Mouse (Mus musculus): Measurements from ENCODE around the gene Caln1.
A peak's percentile ranks its signal among the peaks of the same experiment; 100 is the strongest.

The Caln1 gene

GRCm38 (mm10) chr5:130395142-130395541 lies 25.9 kb downstream of the Caln1 start:
- no peak for DNase-seq

DNA sequence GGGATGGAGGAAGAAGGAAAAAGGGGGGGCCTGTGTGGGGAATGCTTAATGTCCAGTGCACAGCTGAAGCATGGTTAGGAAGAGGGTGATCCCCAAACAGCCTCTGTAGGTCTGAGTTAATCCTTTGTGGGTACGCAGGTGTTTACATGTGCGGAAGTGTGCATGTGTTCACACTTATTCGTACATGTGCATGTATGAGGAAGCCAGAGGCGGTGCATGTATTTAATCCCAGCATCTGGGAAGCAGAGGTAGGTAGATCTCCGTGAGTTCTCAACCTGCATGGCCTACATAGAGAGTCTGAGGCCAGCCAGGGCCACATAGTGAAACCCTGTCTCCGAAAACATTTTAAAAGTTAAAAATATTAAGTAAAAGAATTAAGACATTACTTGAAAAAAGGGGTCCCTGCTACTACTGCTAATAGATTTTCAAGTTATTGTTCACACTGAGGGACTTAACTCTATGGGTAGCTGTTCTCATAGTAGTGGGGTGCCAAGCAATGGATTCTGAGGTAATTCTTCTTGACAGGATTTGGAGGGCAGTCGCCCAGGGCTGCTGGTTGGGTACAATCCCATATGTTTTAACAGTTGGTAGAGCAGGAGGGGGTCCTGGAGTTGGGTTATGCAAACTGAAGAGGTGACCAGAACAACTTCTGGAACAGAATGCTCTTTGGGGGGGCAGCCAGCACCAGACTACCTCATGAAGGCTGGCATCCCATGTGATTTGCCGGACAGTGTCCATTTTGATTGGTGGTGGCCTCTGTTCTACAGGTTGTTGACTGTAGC lies 31.1 kb downstream of the Caln1 start:
- DNase-seq, result no peak

- DNase-seq, result peak; percentile 46
These were observed 35.9 kb downstream of the Caln1 start for GRCm38 (mm10) chr5:130405201-130405600.

DNA sequence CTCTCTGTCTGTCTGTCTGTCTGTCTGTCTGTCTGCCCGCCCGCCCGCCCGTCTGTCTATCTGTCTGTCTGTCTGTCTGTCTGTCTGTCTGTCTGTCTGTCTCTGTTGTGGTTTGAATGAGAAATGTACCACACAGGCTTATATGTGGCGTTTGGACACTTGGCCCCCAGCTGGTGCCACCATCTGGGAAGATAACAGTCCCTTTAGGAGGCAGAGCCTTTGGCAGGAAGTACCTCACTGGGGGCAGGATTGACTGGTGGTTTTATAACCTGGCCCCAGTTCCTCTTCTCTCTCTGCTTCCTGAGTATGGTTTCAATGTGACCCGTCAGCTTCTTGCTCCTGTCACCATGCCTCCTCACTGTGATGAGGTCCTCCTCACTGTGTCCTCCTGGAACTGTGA lies 40.5 kb downstream of the Caln1 start:
- no peak for DNase-seq

DNA sequence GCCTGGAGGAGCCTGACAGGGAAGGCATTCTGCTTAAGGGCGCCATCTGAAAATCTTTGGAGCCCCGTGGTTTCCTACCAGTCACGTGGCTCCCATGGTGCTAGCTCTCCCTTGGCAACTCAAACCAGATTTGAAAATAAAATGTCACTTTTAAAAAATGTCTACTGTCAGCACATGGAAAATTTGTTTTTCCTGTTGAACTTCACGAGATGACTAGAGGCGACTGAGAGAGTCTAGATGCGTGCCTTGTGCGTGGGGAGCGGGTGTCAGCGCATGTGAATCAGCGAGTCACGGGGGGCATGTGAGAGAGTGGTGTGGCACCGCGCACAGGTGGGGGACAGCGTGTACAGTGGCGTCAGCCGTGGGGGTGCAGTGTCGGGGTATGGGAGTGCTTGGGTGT lies 42.3 kb downstream of the Caln1 start:
- DNase-seq, result no peak

DNA sequence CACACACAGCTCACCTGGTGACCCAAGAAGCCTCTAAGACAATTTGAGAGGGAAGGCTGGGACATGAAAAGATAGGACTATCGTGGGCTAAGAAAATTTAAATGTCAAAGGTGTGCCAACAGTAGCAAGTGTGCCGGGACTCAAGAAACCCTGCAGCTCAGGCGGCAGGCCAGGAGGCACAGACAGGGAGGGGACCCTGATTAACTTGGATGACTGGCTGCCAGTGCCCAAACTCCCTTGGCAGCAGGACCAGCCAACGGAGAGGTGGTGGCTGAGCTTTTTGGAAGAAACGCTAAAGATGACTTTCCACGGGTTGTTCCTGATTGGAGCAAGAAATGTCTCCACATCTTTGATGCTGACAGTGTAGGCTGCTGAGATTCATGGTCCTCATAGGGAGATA lies 78.2 kb downstream of the Caln1 start:
- DNase-seq, result no peak

GRCm38 (mm10) chr5:130448491-130448890 lies 79.2 kb downstream of the Caln1 start:
- DNase-seq, result no peak

GRCm38 (mm10) chr5:130448931-130449856 lies 79.9 kb downstream of the Caln1 start:
- DNase-seq, result no peak

DNA sequence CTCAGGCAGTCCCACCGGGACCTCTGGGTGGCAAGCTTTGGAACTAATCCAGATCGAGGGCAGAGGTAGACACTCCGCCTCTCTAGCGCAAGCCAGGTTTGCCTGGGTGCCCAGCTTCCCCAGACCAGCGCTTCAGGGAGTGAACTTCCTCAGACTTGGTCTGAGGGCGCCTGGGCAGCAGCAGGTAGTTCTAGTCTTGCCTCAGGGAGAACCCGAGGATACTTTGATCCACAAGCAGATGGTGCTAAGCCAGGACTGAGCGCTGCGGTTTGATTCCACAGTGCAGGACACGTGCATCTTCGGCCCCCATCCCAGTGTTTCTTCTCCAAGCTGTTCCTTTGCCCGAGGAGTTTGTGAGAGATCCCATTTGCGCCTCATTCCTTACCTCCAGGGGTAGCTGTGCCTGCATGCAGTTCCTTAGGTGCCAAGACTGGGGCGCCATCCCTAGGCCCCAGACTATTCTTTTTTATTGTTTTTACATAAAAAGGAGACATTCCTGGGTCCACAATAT lies 80.8 kb downstream of the Caln1 start:
- no peak for DNase-seq

DNA sequence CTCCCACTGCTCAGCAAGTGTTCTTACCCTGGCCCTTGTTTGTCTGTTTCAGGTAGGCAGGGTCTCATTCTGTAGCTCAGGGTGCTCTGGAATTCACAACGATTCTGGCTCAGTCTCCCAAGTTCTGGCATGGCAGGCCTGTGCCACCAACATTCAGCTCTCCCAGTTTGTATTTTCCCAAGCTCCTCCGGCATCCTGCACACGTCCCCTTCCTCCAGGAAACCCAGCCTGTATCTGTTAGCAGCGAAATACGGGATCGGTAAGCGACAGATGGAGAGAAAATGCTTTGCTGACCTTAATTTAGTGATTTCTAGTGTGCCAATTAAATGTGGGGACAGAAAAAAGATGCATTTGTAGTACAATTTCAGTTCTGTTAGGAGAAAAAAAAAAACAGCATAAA lies 88.8 kb downstream of the Caln1 start:
- no peak for DNase-seq

GRCm38 (mm10) chr5:130472209-130472608 lies 103.0 kb downstream of the Caln1 start:
- DNase-seq, result no peak

- no peak for DNase-seq
These were observed 105.6 kb downstream of the Caln1 start for GRCm38 (mm10) chr5:130474876-130475275.

GRCm38 (mm10) chr5:130476741-130477140 lies 107.5 kb downstream of the Caln1 start:
- no peak for DNase-seq

DNA sequence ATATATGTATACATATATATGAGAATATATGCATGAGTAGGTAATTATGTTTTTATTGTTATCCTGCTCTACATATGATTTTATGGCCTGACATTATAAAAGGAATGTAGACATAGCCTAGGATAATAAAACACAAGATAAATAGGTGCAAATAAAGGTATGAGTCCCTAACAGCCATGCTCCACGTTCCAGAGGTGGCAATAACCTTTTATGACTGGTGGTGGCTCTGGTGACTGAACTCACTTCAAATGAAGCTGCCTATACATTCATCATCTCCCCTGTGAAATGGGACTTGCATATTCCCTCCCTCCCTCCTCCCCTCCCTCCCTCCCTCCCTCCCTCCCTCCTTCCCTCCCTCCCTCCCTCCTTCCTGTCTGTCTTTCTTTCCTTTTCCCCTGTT lies 111.0 kb downstream of the Caln1 start:
- DNase-seq, result no peak

- DNase-seq, result no peak
These were observed 122.2 kb downstream of the Caln1 start for GRCm38 (mm10) chr5:130491471-130491870.

DNA sequence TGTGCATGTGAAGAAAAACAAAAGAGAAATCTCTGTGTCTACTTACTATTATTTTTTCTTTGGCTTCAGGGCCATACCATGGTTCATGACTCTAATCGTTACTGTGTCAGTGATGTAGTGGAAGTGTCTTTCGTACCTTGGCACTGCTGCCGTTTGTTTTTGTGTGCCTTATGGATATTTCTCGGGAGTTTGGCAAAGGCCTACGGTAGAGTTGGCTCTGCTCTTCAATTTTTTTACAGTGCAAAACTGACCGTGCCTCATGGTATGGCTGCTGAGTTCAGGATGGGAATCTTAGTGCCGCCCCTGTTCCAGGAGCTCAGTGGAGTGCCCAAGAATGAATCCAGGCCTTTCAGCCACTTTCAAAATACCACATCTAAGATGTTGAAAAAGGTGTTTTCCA lies 123.0 kb downstream of the Caln1 start:
- DNase-seq, result no peak

DNA sequence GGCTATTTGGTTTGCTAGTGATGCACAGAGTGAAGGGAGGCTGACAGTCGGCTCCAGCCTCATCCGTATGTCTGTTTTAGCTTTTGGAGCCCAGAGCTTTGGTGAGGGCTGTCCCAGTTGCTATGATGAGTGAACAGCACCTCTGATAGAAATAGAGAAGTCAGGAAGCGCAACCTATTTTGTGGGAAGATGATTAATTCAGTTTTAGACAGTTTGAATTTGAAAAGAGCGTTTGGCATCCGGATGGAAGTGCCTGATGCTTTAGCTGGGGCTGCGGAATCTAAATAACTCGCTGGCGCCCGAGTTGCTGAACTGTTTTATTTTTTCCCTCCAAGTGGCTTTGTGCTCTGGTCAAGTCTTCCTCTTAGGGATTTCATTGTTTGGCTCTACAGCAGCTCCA lies 133.3 kb downstream of the Caln1 start:
- DNase-seq, result no peak

DNA sequence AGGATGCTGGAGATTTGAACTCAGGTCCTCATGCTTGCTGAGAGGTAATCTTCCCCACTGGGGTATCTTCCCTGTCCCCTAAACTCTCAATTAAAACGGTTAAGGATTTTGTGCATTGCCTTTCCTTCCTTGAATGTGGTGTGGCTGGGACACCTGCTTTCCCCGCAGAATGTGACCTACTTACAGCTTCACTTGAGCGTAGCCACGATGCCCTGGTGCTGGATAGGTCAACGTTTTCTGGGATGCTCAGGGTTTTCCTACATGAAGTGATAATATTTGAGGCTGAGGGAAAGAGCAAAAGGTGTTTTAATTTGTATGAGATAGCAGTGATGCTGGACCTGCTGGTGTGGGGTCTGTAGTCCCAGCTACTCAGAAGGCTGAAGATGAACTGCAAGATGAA lies 135.6 kb downstream of the Caln1 start:
- DNase-seq, result no peak

DNA sequence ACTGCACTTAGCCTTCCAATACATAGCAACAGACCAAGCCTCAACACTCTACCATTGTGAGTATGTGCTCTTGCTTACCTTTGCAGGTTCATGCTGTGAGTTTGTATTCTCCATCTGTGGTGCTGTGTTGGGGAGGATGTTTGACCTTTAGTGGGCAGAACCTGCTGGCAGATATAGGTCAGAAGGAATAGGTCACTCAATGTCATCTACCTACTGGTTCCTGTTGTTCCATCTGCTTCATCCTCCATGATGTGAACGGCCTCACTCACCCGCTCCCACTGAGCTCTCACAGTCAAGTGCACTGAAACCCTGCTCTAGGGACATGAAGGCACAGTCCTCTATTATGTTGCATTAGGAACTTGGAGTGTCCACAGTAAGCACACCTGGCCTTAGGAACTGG lies 141.3 kb downstream of the Caln1 start:
- DNase-seq, result no peak

DNA sequence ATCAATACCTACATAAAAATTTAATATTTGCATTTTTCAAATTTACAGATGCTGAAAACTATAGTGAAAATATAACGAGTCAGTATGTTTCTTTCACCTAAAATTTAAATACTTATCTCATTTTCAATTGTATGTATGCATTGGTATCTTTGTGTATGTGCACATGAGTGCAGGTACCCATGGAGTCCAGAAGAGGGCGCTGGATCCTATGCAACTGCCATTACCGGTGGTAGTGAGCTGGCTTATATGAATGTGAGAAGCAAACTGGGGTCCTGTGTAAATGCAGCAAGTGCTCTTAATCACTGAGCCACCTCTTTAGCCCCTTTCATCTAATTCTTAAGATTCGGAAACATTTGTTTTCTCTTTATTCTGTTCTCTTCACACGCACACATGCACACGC lies 146.1 kb downstream of the Caln1 start:
- DNase-seq, result no peak

GRCm38 (mm10) chr5:130520527-130520926 lies 151.3 kb downstream of the Caln1 start:
- no peak for DNase-seq

- DNase-seq, result no peak
These were observed 158.2 kb downstream of the Caln1 start for GRCm38 (mm10) chr5:130527416-130527815.

GRCm38 (mm10) chr5:130547496-130547895 lies 178.2 kb downstream of the Caln1 start:
- DNase-seq, result no peak

DNA sequence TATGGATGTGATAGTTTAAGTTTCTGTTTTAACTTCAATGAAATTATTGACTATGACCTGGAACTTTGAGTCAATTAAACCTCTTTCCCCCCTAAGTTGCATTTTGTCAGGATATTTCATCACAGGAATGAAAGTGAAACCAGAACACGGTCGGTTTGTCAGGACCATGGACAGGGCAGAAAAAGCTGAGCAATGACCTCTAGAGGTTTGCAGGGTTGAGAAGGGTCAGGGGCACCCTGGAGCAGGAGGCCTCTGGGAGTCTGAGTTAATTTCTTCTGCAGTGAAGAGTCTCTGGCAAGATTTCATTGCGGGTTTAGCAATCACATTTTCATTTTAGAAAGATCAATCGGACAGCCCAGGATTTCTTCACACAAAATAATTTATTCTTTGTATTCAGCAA lies 184.7 kb downstream of the Caln1 start:
- DNase-seq, result no peak
